Mouse (Mus musculus) myocyte (in vitro differentiated cells): Measurements from ENCODE around the gene Cant1. TPM values are rescaled to one million over a fixed set of nuclear protein-coding genes. Genes with fewer than 3 reads are reported as not detected.

Source experiments
- H3K27me3 ChIP-seq: one replicate; pipeline ENCODE4 v1.6.1; 2011; ENCODE audit not compliant: control insufficient read depth, insufficient read depth, insufficient read length
- H3K36me3 ChIP-seq: one replicate; pipeline ENCODE4 v1.6.1; 2011; ENCODE audit not compliant: control insufficient read depth, insufficient read depth
- H3K4me2 ChIP-seq: one replicate; pipeline ENCODE4 v1.6.1; 2011; ENCODE audit warnings: low read depth, control low read depth
- H3K4me3 ChIP-seq: one replicate; pipeline ENCODE4 v1.5.1; 2011; ENCODE audit warnings: mild to moderate bottlenecking, control low read depth, moderate library complexity
- H3K79me2 ChIP-seq: one replicate; pipeline ENCODE4 v1.6.1; 2011; ENCODE audit not compliant: control insufficient read depth, insufficient read depth
- H3ac ChIP-seq: one replicate; pipeline ENCODE4 v1.6.1; 2011; ENCODE audit not compliant: control insufficient read depth, insufficient read length
- CEBPB ChIP-seq: IDR thresholded peaks from 2 replicates; pipeline ENCODE4 v1.6.1; 2011; ENCODE audit warnings: mild to moderate bottlenecking, moderate library complexity; ENCODE audit not compliant: poor library complexity, insufficient read depth, severe bottlenecking
- E2F4 ChIP-seq: IDR thresholded peaks from one replicate; pipeline ENCODE4 v1.6.1; 2011; ENCODE audit warnings: mild to moderate bottlenecking, control low read depth, moderate library complexity; ENCODE audit not compliant: insufficient read depth
- MAX ChIP-seq: IDR thresholded peaks from one replicate; pipeline ENCODE4 v1.6.1; 2011; ENCODE audit warnings: low read depth, mild to moderate bottlenecking, control low read depth
- MYOD1 ChIP-seq, 3 experiments: IDR thresholded peaks; one replicate each; pipeline ENCODE4 v1.6.1; 2011; ENCODE audit warnings: control low read depth in 2 of 3, low read depth in 2 of 3, mild to moderate bottlenecking in 2 of 3, moderate library complexity in 1 of 3; ENCODE audit not compliant: insufficient read length in 2 of 3, control insufficient read depth in 1 of 3
- MYOG ChIP-seq, 3 experiments: IDR thresholded peaks; one replicate each; pipeline ENCODE4 v1.6.1; 2011; ENCODE audit warnings: control low read depth in 2 of 3, low read depth in 2 of 3, mild to moderate bottlenecking in 2 of 3; ENCODE audit not compliant: insufficient read length in 2 of 3, control insufficient read depth in 1 of 3, insufficient read depth in 1 of 3
- POLR2A ChIP-seq: IDR thresholded peaks from one replicate; pipeline ENCODE4 v1.6.1; 2011; ENCODE audit warnings: low read depth, mild to moderate bottlenecking, control low read depth, moderate library complexity; ENCODE audit not compliant: insufficient read length
- POLR2AphosphoS2 ChIP-seq: IDR thresholded peaks from one replicate; pipeline ENCODE4 v1.6.1; 2011; ENCODE audit warnings: low read depth, control low read depth; ENCODE audit not compliant: insufficient read length
- REST ChIP-seq: IDR thresholded peaks from one replicate; pipeline ENCODE4 v1.6.1; 2011; ENCODE audit warnings: mild to moderate bottlenecking, control low read depth, moderate library complexity; ENCODE audit not compliant: insufficient read depth, insufficient read length
- SRF ChIP-seq: IDR thresholded peaks from one replicate; pipeline ENCODE4 v1.6.1; 2011; ENCODE audit warnings: low read depth; ENCODE audit not compliant: control insufficient read depth, insufficient read length
- TCF12 ChIP-seq: IDR thresholded peaks from one replicate; pipeline ENCODE4 v1.6.1; 2011; ENCODE audit warnings: mild to moderate bottlenecking, control low read depth; ENCODE audit not compliant: poor library complexity, insufficient read depth, severe bottlenecking
- TCF3 ChIP-seq: IDR thresholded peaks from one replicate; pipeline ENCODE4 v1.6.1; 2011; ENCODE audit warnings: low read depth, control low read depth; ENCODE audit not compliant: insufficient read length
- USF1 ChIP-seq: IDR thresholded peaks from one replicate; pipeline ENCODE4 v1.6.1; 2011; ENCODE audit warnings: low read depth, mild to moderate bottlenecking, control low read depth, moderate library complexity
- polyA plus RNA-seq: library from polyadenylated mRNA; unstranded; fragments of >200 nt; fragmentation: generic; extraction: Trizol; gene quantifications from one replicate; pipeline ENCODE4 v1.2.1, GENCODE M21; 2012; ENCODE audit warnings: missing spikeins

Gene Cant1
- polyA plus RNA-seq, 1 experiment = 33.7 TPM

DNA sequence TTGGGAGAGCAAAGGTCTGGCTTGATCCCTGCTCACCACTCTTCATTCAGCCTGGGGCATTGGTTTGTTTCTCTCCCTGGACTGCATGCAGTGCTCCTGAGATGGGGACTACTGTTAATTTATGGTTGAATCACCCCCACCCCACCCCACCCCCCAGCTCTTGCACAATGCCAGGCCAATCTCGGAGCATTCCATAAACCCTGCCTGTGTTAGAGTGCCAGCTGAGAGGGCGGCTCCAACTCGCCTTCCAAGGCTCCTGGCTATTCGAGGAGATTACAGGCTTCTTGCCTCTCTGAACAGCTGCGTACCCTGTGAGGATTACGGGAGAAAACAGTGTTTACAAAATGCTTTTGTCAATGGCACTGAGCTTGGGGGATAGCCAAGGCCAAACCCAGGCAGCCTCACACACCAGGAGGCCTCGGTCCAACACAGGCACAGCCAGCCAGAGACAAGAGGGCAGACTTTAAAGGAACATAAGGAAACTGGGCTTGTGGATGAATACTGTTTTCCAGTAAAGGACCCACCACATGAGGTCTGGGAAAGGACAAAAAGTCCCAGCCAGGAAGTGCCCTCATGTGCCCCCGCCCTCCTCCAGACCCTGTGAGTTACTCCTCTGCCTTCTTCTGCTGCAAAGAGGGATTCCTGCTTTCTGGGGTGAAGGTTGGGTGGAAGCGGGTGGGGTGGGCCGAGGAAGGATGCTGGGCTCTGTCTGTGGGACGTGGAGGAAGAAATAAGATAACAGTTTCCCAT lies 20.0 kb upstream of the Cant1 start:
- Histone ChIP-seq H3K36me3 (no peaks in the 10 kb centered on the region), H3ac (no peak overlapping the region), H3K27me3 (no peaks in the 10 kb centered on the region), H3K4me3 (no peak overlapping the region), H3K79me2 (no peaks in the 10 kb centered on the region), H3K4me2 (peak overlapping the region; percentile 70)
- TF ChIP-seq MYOG (IDR thresholded peaks at IDR 0.05; ENCODE audit: control insufficient read depth in 1 of 3, insufficient read depth in 1 of 3, insufficient read length in 2 of 3, low read depth in 2 of 3) = peak; percentile 42 to 87 (median 84)
- TF ChIP-seq REST = no peak
- TF ChIP-seq E2F4 = no peak
- TF ChIP-seq MYOD1 (IDR thresholded peaks at IDR 0.05; ENCODE audit: control insufficient read depth in 1 of 3, insufficient read length in 2 of 3, low read depth in 2 of 3) = peak; percentile 78 to 86 (median 81)
- TF ChIP-seq TCF3 = no peak
- TF ChIP-seq POLR2A = no peak
- peak; percentile 95 for TF ChIP-seq CEBPB
- TF ChIP-seq POLR2AphosphoS2 = no peak
- TF ChIP-seq USF1 = no peak
- no peak for TF ChIP-seq MAX
- peak; percentile 75 for TF ChIP-seq TCF12

DNA sequence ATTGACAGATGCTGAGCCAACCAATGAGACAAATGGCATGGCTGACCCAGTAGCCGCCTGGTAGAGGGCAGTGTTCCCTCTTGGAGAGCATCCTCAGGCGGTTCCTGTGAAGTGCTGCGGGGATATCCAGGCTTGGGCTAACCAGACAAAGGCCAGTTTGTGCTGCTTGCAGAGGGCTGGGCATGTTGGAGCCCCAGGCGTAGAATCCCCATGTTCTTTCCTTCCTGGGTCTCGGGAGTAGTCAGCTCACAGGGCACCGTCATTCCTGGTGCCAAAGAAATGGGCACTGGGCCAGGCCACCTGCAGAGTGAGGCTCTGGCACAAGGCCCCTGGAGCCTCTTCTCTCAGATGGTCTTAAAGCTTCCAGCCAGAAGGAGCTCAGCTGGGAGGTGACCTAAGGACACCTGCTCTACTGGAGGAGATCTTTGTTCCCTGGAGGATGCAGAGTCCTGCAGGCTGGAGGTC lies 17.6 kb upstream of the Cant1 start:
- H3K4me3 ChIP-seq = no peak overlapping the region
- H3ac ChIP-seq = no peak overlapping the region
- no peaks in the 10 kb centered on the region for H3K36me3 ChIP-seq
- no peaks in the 10 kb centered on the region for H3K27me3 ChIP-seq
- H3K79me2 ChIP-seq = no peaks in the 10 kb centered on the region
- H3K4me2 ChIP-seq = no peak overlapping the region
- TF ChIP-seq TCF3 = no peak

DNA sequence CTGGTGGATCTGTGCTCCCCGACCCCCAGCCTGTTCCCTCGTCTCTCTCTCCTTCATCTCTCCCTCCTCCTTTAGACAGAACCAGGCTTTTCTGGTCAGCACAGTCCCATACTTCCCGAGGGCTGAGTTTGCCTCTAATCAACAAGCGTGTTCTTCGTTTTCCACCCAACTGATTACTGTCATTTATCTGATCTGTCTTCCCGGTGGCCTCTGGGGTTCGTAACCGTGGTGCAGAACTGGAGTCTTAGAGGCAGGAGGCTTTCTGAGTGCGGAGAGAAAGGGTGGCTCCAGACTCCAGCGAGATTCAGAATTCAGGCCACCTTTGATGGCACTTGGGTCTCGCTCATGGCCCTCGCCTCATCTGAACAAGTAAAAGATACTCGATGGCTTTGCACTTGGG lies 15.2 kb upstream of the Cant1 start:
- no peak for TF ChIP-seq TCF12
- H3K4me3 ChIP-seq = no peak overlapping the region
- H3K36me3 ChIP-seq = no peaks in the 10 kb centered on the region
- no peaks in the 10 kb centered on the region for H3K79me2 ChIP-seq
- H3ac ChIP-seq = no peak overlapping the region
- no peaks in the 10 kb centered on the region for H3K27me3 ChIP-seq
- peak overlapping the region; percentile 56 for H3K4me2 ChIP-seq

DNA sequence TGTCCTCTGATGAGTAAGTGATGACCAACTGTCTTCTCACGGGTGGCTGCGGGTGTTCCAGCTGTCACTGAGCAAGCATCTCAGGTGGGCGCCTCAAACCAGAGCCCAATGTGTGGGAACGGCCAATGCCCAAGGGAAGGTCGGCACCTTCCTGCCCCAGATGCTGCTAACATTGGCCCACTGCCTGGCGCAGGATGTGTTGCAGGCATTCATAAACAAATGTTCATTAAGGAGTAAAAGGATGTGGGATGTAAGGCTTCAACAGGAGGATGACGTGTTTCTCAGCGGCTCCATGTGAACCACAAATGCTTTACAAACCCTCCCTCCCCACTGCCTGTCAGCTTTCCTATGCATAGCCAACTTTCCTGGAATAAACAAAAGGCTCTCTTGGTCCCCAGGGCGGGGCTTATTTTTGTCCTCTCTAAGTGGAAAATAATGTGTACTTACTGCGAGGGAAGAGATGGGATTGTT lies 14.5 kb upstream of the Cant1 start:
- TF ChIP-seq MAX = no peak
- TF ChIP-seq E2F4 = no peak
- no peak for TF ChIP-seq REST
- TF ChIP-seq SRF = no peak
- no peak for TF ChIP-seq POLR2A
- TF ChIP-seq MYOD1 (IDR thresholded peaks at IDR 0.05; ENCODE audit: control insufficient read depth in 1 of 3, insufficient read length in 2 of 3, low read depth in 2 of 3) = peak in 2 of 3 experiments; percentile 52 to 73
- TF ChIP-seq POLR2AphosphoS2 = no peak
- TF ChIP-seq CEBPB = no peak
- no peak for TF ChIP-seq USF1
- TF ChIP-seq TCF12 = no peak
- TF ChIP-seq MYOG (IDR thresholded peaks at IDR 0.05; ENCODE audit: control insufficient read depth in 1 of 3, insufficient read depth in 1 of 3, insufficient read length in 2 of 3, low read depth in 2 of 3) = peak in 2 of 3 experiments; percentile 29 to 62
- TF ChIP-seq TCF3 = no peak
- no peaks in the 10 kb centered on the region for H3K36me3 ChIP-seq
- peak overlapping the region; percentile 56 for H3K4me2 ChIP-seq
- no peak overlapping the region for H3K4me3 ChIP-seq
- H3K27me3 ChIP-seq = no peaks in the 10 kb centered on the region
- H3K79me2 ChIP-seq = no peaks in the 10 kb centered on the region
- no peak overlapping the region for H3ac ChIP-seq

DNA sequence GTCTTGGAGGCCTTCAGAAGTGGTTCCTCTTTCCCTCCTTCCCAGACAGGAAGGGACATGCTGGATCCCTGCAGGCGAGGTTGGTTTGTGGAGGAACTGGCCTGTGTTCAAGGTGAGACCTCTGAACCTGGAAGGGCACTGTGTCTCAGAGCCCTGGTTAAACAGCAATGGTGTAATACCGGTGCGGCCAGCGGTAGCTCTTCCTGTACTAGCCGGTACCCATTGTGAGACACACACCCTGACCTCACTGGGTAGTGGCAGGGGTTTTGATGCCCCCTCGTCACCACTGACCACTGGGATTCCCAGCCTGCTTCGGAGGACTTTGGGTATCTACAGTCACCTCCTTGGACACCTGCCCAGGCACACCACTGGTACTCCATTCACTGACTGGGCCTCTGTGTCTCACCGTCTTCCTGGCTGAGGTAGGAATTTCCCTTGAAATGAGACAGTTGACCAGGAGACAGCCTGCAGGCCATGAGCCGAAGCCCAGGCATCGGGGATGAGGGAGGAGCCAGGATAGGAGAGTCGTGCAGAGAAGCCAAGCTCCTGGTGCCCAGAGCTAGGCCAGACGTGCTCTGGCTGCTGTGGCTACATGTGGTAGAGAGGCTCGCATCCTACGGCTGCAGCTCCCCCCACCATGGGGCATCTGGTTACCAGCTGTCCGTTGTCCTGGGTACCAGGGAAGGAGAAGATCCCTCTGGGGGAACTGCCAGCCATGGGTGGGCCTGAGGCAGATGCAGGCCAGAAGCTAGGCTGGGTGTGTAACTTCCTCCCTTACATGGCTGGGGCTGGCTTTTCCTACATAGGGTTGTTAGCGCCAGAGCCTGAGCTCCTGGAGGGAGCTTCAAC lies 12.4 kb upstream of the Cant1 start:
- H3K4me2 ChIP-seq = no peak overlapping the region
- no peak overlapping the region for H3ac ChIP-seq
- TF ChIP-seq SRF = no peak
- TF ChIP-seq POLR2AphosphoS2 = no peak
- TF ChIP-seq E2F4 = no peak
- TF ChIP-seq REST = no peak
- no peak for TF ChIP-seq TCF3
- no peak for TF ChIP-seq TCF12
- TF ChIP-seq POLR2A = no peak
- no peak for TF ChIP-seq MYOG (IDR thresholded peaks at IDR 0.05; ENCODE audit: control insufficient read depth in 1 of 3, insufficient read depth in 1 of 3, insufficient read length in 2 of 3, low read depth in 2 of 3)
- no peak overlapping the region for H3K4me3 ChIP-seq
- H3K79me2 ChIP-seq = no peaks in the 10 kb centered on the region
- H3K27me3 ChIP-seq = no peaks in the 10 kb centered on the region
- no peaks in the 10 kb centered on the region for H3K36me3 ChIP-seq
